Mouse (Mus musculus) frontal cortex, postnatal 25 days (tissue): ENCODE results near the gene Pitpnb.

ENCODE experiments used
- DNase-seq, 2 experiments: peaks; one replicate each; pipeline ENCODE4 v3.0.0; 2022; ENCODE audit warnings: low spot score in 2 of 2

The Pitpnb gene

GRCm38 (mm10) chr5:111344721-111345400 lies 14.3 kb downstream of the Pitpnb start:
- no peak for DNase-seq

- DNase-seq, result no peak
These were observed 26.5 kb downstream of the Pitpnb start for GRCm38 (mm10) chr5:111356811-111357617.

- no peak for DNase-seq
These were observed 30.0 kb downstream of the Pitpnb start for GRCm38 (mm10) chr5:111360546-111360945.

GRCm38 (mm10) chr5:111361058-111361457 lies 30.5 kb downstream of the Pitpnb start:
- DNase-seq, result no peak

GRCm38 (mm10) chr5:111361846-111362245 lies 31.3 kb downstream of the Pitpnb start:
- no peak for DNase-seq

- no peak for DNase-seq
These were observed 33.0 kb downstream of the Pitpnb start for GRCm38 (mm10) chr5:111363446-111364062.

- DNase-seq, result no peak
These were observed 34.0 kb downstream of the Pitpnb start for GRCm38 (mm10) chr5:111364533-111364932.

- no peak for DNase-seq
These were observed 35.6 kb downstream of the Pitpnb start for GRCm38 (mm10) chr5:111366140-111366539.

- no peak for DNase-seq
These were observed 37.5 kb downstream of the Pitpnb start for GRCm38 (mm10) chr5:111367937-111368517.

- no peak for DNase-seq
These were observed 38.0 kb downstream of the Pitpnb start for GRCm38 (mm10) chr5:111368576-111368975.

- no peak for DNase-seq
These were observed 45.1 kb downstream of the Pitpnb start for GRCm38 (mm10) chr5:111375616-111376015.

- DNase-seq, result peak in 1 of 2 experiments; percentile 27
These were observed 45.9 kb downstream of the Pitpnb start for GRCm38 (mm10) chr5:111376276-111377020.

- DNase-seq, result no peak
These were observed 47.8 kb downstream of the Pitpnb start for GRCm38 (mm10) chr5:111378126-111378993.

- DNase-seq, result no peak
These were observed 52.8 kb downstream of the Pitpnb start for GRCm38 (mm10) chr5:111383335-111383734.

GRCm38 (mm10) chr5:111390911-111391310 lies 60.3 kb downstream of the Pitpnb start:
- no peak for DNase-seq

GRCm38 (mm10) chr5:111391485-111391884 lies 60.9 kb downstream of the Pitpnb start:
- no peak for DNase-seq

- no peak for DNase-seq
These were observed 63.0 kb downstream of the Pitpnb start for GRCm38 (mm10) chr5:111393346-111394197.

- no peak for DNase-seq
These were observed 63.9 kb downstream of the Pitpnb start for GRCm38 (mm10) chr5:111394198-111395053.

GRCm38 (mm10) chr5:111395771-111396170 lies 65.2 kb downstream of the Pitpnb start:
- no peak for DNase-seq
